Mouse (Mus musculus) adrenal gland, adult 18-20 months (tissue): Measurements from ENCODE around the gene Dpp3. TPM values are rescaled to one million over a fixed set of nuclear protein-coding genes. Genes with fewer than 3 reads are reported as not detected.
"Not testable (repeated sequence)": the region's sequence is repeated elsewhere in the genome, so short reads cannot be mapped to it uniquely, and the experiment has no call there.

Experiments used
- DNase-seq, 2 experiments: peaks; one replicate each; pipeline ENCODE4 v3.0.0; 2021 to 2022; ENCODE audit warnings: low spot score in 2 of 2
- long read RNA-seq, 2 experiments: library from polyadenylated mRNA; stranded (forward); transcript quantifications; one replicate each; pipeline ENCODE4 v2.0.0; 2021
- total RNA-seq, 2 experiments: library from RNA; stranded (reverse); gene quantifications; 1 replicate in 1 of 2; 2 replicates in 1 of 2; pipeline ENCODE4 v1.2.3; 2021

The Dpp3 gene
- 10 to 100 TPM; 51.4 to 86.6 TPM for total RNA-seq
- long read RNA-seq, experiment 1, transcript Dpp3-201 (18 exons, 2,683 nt), result major isoform, 52 of 78 reads
- long read RNA-seq, experiment 1, partial matches to known transcripts, result 11 of 78 reads
- long read RNA-seq, experiment 1, other reads (novel, unspliced or antisense), result 15 of 78 reads
- long read RNA-seq, experiment 2, transcript Dpp3-201 (18 exons, 2,683 nt), result major isoform, 190 of 304 reads
- long read RNA-seq, experiment 2, partial matches to known transcripts, result 72 of 304 reads
- long read RNA-seq, experiment 2, other reads (novel, unspliced or antisense), result 42 of 304 reads

- DNase-seq, result peak; percentile 97 to 98
These were observed at the start of gene Dpp3 for GRCm38 (mm10) chr19:4927904-4928531. Gene Dpp3 (minus strand): TSS chr19:4928287.

GRCm38 (mm10) chr19:4968236-4968635 lies 40.1 kb upstream of the Dpp3 start:
- DNase-seq, result no peak

- peak; percentile 76 to 80 for DNase-seq
These were observed 34.0 kb upstream of the Dpp3 start, which contains the start of gene Mrpl11 for GRCm38 (mm10) chr19:4961928-4962601. Gene Mrpl11 (plus strand): TSS chr19:4962147.

- DNase-seq, result not testable (repeated sequence)
These were observed 20.6 kb upstream of the Dpp3 start for GRCm38 (mm10) chr19:4948641-4949040.

- no peak for DNase-seq
These were observed 17.5 kb upstream of the Dpp3 start for GRCm38 (mm10) chr19:4945540-4945939.

- no peak for DNase-seq
These were observed 15.1 kb upstream of the Dpp3 start for GRCm38 (mm10) chr19:4943253-4943588.

- peak; percentile 83 to 88 for DNase-seq
These were observed 14.6 kb upstream of the Dpp3 start, which contains the start of gene Peli3 for GRCm38 (mm10) chr19:4942551-4943252. Gene Peli3 (minus strand): TSS chr19:4943127.

- DNase-seq, result no peak
These were observed 9.6 kb upstream of the Dpp3 start for GRCm38 (mm10) chr19:4937444-4938310.

GRCm38 (mm10) chr19:4936896-4937295 lies 8.8 kb upstream of the Dpp3 start:
- DNase-seq, result no peak

GRCm38 (mm10) chr19:4928781-4929180 lies 694 bp upstream of the Dpp3 start:
- no peak for DNase-seq

GRCm38 (mm10) chr19:4925121-4925860 lies 2.8 kb downstream of the Dpp3 start:
- no peak for DNase-seq

- no peak for DNase-seq
These were observed 8.4 kb downstream of the Dpp3 start for GRCm38 (mm10) chr19:4919652-4920051.

GRCm38 (mm10) chr19:4916827-4917226 lies 11.3 kb downstream of the Dpp3 start:
- no peak for DNase-seq

- peak in 1 of 2 experiments; percentile 23 for DNase-seq
These were observed 12.0 kb downstream of the Dpp3 start for GRCm38 (mm10) chr19:4915924-4916603.

GRCm38 (mm10) chr19:4909376-4909775 lies 18.7 kb downstream of the Dpp3 start:
- DNase-seq, result no peak

GRCm38 (mm10) chr19:4908107-4908506 lies 20.0 kb downstream of the Dpp3 start:
- no peak for DNase-seq

GRCm38 (mm10) chr19:4905979-4906794 lies 21.9 kb downstream of the Dpp3 start, which contains the start of gene Bbs1:
Gene Bbs1 (minus strand): TSS chr19:4906628.
- peak; percentile 72 to 78 for DNase-seq

- DNase-seq, result no peak
These were observed 28.2 kb downstream of the Dpp3 start for GRCm38 (mm10) chr19:4899888-4900287.
